Mouse (Mus musculus) embryonic facial prominence, embryonic 14.5 days (tissue): ENCODE measurements around the gene Synj2. TPM values are rescaled to one million over a fixed set of nuclear protein-coding genes. Genes with fewer than 3 reads are reported as not detected.
A peak's percentile ranks its signal among the peaks of the same experiment; 100 is the strongest.

ENCODE experiments used
- ATAC-seq: fragments of 200-750 bp; cut with Nextera tagmentation; 2 replicates; pipeline ENCODE4 v1.8.0; 2017; ENCODE audit warnings: low read depth, moderate number of reproducible peaks, moderate TSS enrichment
- DNase-seq: peaks from one replicate; pipeline ENCODE4 v3.0.0-alpha.2; 2015; ENCODE audit warnings: low spot score
- H3K27ac ChIP-seq: fragments of 300-500 bp; sonication (generic); replicated peaks from 2 replicates; pipeline ENCODE4 v1.5.1; 2014; ENCODE audit warnings: low read depth, mild to moderate bottlenecking, low read length, moderate library complexity
- H3K27me3 ChIP-seq: fragments of 300-500 bp; sonication (generic); replicated peaks from 2 replicates; pipeline ENCODE4 v1.6.1; 2014; ENCODE audit warnings: low read length; ENCODE audit not compliant: control insufficient read depth, insufficient read depth
- H3K36me3 ChIP-seq: fragments of 300-500 bp; sonication (generic); 2 replicates; pipeline ENCODE4 v1.6.1; 2014; ENCODE audit warnings: low read length, mixed read lengths; ENCODE audit not compliant: control insufficient read depth, insufficient read depth
- H3K4me1 ChIP-seq: fragments of 300-500 bp; sonication (generic); 2 replicates; pipeline ENCODE4 v1.6.1; 2014; ENCODE audit warnings: antibody characterized with exemption, low read length; ENCODE audit not compliant: control insufficient read depth, insufficient read depth
- H3K4me2 ChIP-seq: fragments of 300-500 bp; sonication (generic); 2 replicates; pipeline ENCODE4 v1.6.1; 2014; ENCODE audit warnings: low read depth, mild to moderate bottlenecking, low read length, moderate library complexity, mixed read lengths
- H3K4me3 ChIP-seq: fragments of 300-500 bp; sonication (generic); 2 replicates; pipeline ENCODE4 v1.5.1; 2014; ENCODE audit warnings: low read depth, mild to moderate bottlenecking, low read length
- H3K9ac ChIP-seq: fragments of 300-500 bp; sonication (generic); 2 replicates; pipeline ENCODE4 v1.6.1; 2014; ENCODE audit warnings: low read depth, mild to moderate bottlenecking, low read length, moderate library complexity, mixed read lengths
- H3K9me3 ChIP-seq: fragments of 300-500 bp; sonication (generic); 2 replicates; pipeline ENCODE4 v1.6.1; 2016; ENCODE audit warnings: low read length; ENCODE audit not compliant: control insufficient read depth
- WGBS: fragments of 180-500 bp; shearing (Covaris S2); extraction: QIAGEN DNeasy Blood & Tissue Kit; methylation state at CpG from one replicate; pipeline ENCODE4 v1.1.7; 2014; 5-methylcytosine and 5-hydroxymethylcytosine counted together
- polyA plus RNA-seq: library from polyadenylated mRNA; unstranded; fragments of >200 nt; fragmentation: Nextera tagmentation; extraction: Ambion mirVana; gene quantifications from 2 replicates; pipeline ENCODE4 v1.2.1, GENCODE M21; 2014

The Synj2 gene
- polyA plus RNA-seq, 1 experiment from 2014 or later: 4.7 TPM

DNA sequence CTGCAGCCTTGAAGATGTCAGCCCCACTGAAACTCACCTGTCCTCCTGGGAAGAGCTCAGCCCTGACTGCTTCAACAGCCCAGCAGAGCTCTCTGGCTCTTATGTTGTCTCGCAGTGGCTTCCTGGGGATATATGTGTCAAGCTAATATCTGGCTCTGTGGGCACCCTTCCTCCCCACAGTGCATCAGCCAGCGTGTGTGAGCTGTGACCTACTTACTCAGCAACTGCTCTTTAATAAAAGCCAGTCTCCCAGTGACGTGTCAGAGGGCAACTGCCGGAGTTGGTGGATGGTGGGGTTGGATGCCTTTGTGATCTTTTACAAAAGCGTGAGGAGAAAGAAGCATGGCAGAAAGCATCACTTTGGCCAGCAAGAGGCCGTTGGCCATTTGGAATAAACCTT is 42.8 kb downstream of the Synj2 start:
- Histone ChIP-seq H3K4me3 (no peak overlapping the region), H3K27ac (no peak overlapping the region), H3K36me3 (no peaks in the 10 kb centered on the region), H3K27me3 (no peaks in the 10 kb centered on the region), H3K9ac (no peak overlapping the region), H3K9me3 (no peaks in the 10 kb centered on the region), H3K4me1 (peaks cover 10% of the 10 kb centered on the region), H3K4me2 (no peak overlapping the region)
- 71% methylated on average over 6 of the region's 6 CpGs for WGBS
- ATAC-seq: no peak
- no peak for DNase-seq

DNA sequence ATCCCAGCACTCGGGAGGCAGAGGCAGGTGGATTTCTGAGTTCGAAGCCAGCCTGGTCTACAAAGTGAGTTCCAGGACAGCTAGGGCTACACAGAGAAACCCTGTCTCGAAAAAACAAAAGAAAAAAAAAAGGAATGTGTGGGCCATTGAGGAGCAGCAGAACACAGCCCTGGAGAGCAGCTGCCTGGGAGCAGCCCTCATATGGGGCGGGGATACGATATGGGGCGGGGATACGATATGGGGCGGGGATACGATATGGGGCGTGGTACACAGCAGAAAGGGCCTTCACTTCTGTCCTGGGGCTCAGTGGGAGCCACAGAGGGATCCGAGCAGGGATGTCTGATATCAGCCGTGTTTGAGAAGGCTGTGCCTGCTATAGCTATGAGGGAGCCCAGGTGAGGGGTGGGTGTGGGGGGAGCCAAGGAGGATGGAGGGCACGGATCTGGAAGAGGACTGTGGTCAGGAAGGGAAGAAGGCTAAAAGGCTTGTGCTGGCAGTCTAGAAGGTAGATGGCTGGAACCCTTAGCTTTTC is 43.7 kb downstream of the Synj2 start:
- Histone ChIP-seq H3K27me3 (no peaks in the 10 kb centered on the region), H3K9ac (no peak overlapping the region), H3K9me3 (no peaks in the 10 kb centered on the region), H3K27ac (no peak overlapping the region), H3K36me3 (no peaks in the 10 kb centered on the region), H3K4me1 (peaks cover 10% of the 10 kb centered on the region), H3K4me3 (no peak overlapping the region), H3K4me2 (no peak overlapping the region)
- WGBS: 66% methylated on average over 13 of the region's 13 CpGs
- DNase-seq: no peak
- ATAC-seq: no peak

DNA sequence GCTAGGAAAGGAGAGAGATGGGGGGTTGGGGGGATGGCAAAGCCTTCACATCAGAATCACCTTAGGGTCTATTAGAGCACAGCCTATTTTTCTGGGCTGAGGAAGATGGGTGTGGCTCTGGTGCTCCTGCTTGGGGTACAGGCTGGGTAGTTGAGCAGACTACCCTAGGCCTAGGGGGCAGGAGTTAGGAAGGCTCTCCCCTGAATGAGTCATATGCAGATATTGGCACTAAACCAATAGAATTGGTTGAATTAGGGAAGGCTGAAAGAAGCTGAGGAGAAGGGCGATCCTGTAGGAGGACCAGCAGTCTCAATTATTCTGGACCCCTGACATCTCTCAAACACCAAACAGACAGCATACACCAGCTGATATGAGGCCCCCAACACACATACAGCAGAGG is 44.2 kb downstream of the Synj2 start:
- H3K4me2 ChIP-seq: no peak overlapping the region
- no peaks in the 10 kb centered on the region for H3K36me3 ChIP-seq
- 91% methylated on average over 1 of the region's 1 CpGs for WGBS
- H3K27ac ChIP-seq: no peak overlapping the region
- no peak overlapping the region for H3K9ac ChIP-seq
- no peak overlapping the region for H3K4me3 ChIP-seq
- DNase-seq (no peak), ATAC-seq (no peak)
- H3K27me3 ChIP-seq: no peaks in the 10 kb centered on the region
- H3K9me3 ChIP-seq: no peaks in the 10 kb centered on the region
- peaks cover 10% of the 10 kb centered on the region for H3K4me1 ChIP-seq

DNA sequence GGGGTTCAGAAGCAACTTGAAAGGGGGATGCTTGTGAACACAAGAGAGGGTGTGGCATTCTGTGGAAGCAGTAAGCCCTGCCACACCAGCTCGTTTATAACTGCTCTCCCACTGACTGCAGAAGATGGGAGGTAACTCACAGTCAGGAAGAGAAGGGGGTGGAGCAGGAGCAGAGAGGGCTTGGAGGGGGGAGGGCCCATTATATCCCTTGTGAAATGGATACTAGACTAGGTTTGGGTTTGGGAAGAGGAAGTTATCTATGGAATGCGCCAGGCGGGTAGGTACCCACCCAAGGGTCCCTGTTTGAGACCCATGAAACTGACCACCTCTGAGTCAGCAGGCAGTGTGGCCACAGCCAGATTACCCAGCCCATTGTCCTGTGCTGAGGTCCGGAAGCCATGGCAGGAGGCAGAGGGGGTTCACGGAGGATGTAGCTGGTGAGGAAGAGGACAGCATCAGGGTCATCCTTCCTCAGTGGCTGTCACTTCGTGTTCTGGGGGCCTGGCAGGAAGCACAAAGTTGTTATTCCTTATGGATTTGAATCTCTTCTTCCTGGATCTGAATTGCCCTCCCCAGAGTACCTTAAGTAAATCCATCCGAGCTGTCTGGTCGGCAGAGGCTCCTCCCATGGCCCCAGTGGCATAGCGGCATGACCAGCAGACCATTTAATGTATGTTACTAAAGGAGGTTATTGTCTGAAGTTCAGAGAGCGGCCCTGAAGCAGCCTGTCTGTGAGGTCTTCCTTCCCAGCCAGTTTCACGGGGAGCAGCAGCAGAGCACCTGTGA is 46.4 kb downstream of the Synj2 start:
- H3K4me3 ChIP-seq: no peak overlapping the region
- no peak overlapping the region for H3K9ac ChIP-seq
- H3K27ac ChIP-seq: no peak overlapping the region
- WGBS: 38% methylated on average over 11 of the region's 11 CpGs
- H3K27me3 ChIP-seq: no peaks in the 10 kb centered on the region
- no peaks in the 10 kb centered on the region for H3K36me3 ChIP-seq
- H3K9me3 ChIP-seq: no peaks in the 10 kb centered on the region
- H3K4me2 ChIP-seq: no peak overlapping the region
- ATAC-seq (peak; percentile 37; the same call in 1 of the 2 replicates), DNase-seq (peak; percentile 12)
- peaks cover 10% of the 10 kb centered on the region for H3K4me1 ChIP-seq

DNA sequence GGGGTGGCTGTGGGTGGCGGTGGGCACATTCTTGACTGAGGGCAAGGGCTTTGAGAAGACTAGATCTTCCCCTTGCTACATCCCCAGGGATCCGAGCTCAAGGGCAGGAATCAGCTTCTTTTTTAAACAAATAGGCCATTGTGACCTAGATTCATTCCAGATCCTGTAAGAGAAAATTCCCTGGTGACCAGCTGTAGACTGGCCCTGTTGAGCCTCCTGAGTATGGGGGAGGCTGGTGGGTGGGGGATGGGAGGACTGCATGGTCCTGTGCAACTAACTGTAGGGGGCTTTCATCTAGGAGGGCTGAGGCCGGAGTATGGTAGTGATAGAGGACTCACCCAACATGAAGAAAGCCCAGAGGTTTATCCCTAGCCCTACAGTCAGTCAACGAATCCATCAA is 47.0 kb downstream of the Synj2 start:
- Histone ChIP-seq H3K4me1 (peaks cover 10% of the 10 kb centered on the region), H3K9ac (no peak overlapping the region), H3K27ac (no peak overlapping the region), H3K9me3 (no peaks in the 10 kb centered on the region), H3K27me3 (no peaks in the 10 kb centered on the region), H3K36me3 (no peaks in the 10 kb centered on the region), H3K4me2 (no peak overlapping the region), H3K4me3 (no peak overlapping the region)
- ATAC-seq (no peak; the same call in 1 of the 2 replicates), DNase-seq (peak; percentile 12)
- 56% methylated on average over 4 of the region's 4 CpGs for WGBS

DNA sequence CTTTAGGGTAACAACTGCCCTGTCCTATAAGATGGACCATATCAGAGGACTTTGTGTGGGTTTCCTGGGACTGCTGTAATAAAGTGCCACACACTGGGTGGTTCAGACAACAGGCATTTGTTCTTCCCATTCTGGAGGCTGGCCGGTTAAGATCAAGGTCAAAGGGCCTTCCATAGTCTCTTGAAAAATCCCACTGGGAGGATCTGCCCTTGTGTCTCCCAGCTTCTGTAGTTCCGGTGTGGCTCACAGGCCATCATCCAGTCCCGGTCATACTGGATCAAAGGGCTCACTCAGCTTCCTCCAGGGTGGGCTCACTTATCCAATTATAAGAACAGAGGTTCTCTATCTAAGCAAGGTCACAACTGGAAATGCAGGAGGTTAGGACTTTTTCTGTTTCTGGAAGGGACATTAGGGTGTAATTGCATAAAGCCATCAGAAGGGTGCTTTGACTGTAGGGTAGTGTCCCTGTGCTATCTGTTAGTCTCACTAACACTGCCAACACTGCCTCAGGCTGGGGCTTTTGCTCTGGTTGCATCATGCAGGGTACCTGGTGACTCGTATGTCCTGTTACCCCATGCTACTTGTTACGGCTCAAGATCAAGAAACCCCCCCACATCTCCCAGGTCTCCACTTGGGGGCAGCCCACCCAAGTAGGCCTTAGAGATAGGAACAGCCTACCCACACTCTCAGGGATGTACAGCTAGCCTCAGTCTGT is 51.9 kb downstream of the Synj2 start:
- Histone ChIP-seq H3K4me2 (no peak overlapping the region), H3K4me3 (no peak overlapping the region), H3K9me3 (no peaks in the 10 kb centered on the region), H3K9ac (no peak overlapping the region), H3K4me1 (0 out of 2 replicates have a peak, but pooled peaks cover 2% of the 10 kb centered on the region), H3K36me3 (no peaks in the 10 kb centered on the region), H3K27ac (no peak overlapping the region), H3K27me3 (no peaks in the 10 kb centered on the region)
- DNase-seq (no peak), ATAC-seq (no peak)
- 57% methylated on average over 5 of the region's 5 CpGs for WGBS

DNA sequence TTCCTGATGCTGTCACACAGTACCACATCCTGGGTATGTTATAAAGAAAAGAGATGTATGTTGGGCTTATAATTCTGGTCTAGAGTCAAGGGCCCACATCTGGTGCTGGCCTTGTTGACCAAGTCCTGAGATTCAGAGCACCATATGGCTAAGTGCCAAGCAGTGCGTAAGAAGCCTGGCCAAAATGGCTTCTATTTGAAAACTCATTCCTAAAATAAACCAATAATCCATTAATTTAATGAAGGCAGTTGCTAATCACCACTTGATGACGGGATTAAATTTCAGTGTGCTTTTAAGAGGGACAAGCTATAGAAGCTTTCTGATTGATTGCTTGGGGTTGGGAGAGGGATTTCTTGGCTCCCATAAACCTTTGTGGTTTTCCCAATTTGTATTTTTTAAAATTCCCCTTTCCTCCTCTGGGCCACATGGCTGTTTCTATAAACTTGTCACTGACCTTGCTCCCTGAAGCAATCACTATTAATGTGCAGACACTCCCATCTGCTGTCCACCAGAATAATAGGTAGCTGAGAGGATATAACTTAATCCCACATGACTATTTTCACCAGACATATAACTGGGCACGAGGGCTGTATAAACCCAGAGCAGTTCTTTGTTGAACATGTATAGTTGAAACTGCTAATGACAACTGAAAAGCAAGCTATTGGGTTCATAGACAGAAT is 52.6 kb downstream of the Synj2 start:
- H3K4me2 ChIP-seq: no peak overlapping the region
- no peak overlapping the region for H3K27ac ChIP-seq
- H3K4me1 ChIP-seq: 0 out of 2 replicates have a peak, but pooled peaks cover 2% of the 10 kb centered on the region
- no peaks in the 10 kb centered on the region for H3K9me3 ChIP-seq
- no peak overlapping the region for H3K4me3 ChIP-seq
- no peak overlapping the region for H3K9ac ChIP-seq
- H3K27me3 ChIP-seq: no peaks in the 10 kb centered on the region
- peak; percentile 13 for DNase-seq
- ATAC-seq: no peak
- H3K36me3 ChIP-seq: no peaks in the 10 kb centered on the region
- 76% methylated on average over 3 of the region's 3 CpGs for WGBS

DNA sequence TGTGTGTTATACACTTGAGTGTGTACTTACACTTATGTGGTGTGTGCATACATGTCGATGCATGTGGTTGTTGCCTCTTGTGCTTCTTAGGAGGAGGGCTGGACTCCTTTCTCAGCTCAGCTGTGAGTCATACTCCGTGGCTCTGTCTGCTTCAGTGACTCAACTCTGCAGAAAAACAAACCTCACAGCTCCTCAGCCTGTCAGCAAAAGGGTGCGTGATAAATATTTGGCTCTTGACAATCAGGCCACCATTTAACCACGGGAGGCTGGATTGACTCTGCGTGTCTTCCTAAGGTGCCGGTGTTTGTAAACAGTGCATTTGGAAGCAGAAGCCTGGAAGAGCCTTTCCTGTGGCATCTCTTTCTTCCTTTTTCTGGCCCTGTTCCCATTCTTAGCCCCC is 53.5 kb downstream of the Synj2 start:
- DNase-seq (no peak), ATAC-seq (no peak)
- H3K4me3 ChIP-seq: no peak overlapping the region
- no peaks in the 10 kb centered on the region for H3K9me3 ChIP-seq
- H3K27ac ChIP-seq: no peak overlapping the region
- H3K4me2 ChIP-seq: no peak overlapping the region
- 68% methylated on average over 6 of the region's 6 CpGs for WGBS
- no peaks in the 10 kb centered on the region for H3K36me3 ChIP-seq
- no peak overlapping the region for H3K9ac ChIP-seq
- no peaks in the 10 kb centered on the region for H3K27me3 ChIP-seq
- H3K4me1 ChIP-seq: 0 out of 2 replicates have a peak, but pooled peaks cover 2% of the 10 kb centered on the region
